Mouse (Mus musculus): Measurements from ENCODE around the gene Olfr270.

Olfr270 gene

DNA sequence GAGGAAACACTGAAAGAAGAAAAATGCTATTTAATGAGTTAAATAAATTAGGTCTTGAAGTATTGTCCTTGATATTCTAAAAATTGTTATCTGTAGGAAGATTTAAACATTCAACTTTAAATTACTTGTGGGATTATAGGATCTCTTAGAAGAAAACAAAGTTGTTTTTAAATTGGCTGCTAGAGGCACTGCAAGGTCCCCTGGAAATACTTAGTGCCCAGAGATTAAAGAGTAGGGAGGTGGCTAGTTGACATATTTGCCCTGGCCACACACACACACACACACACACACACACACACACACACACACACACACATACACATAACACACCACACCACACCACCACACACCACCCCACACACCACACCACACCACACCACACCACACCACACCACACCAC is at the start of gene Olfr270:
TSS of gene Olfr270 (plus strand) at position 301 of the 400 bp plus-strand sequence.
- no peak for DNase-seq (ENCODE audit: low spot score in 2 of 2)

DNA sequence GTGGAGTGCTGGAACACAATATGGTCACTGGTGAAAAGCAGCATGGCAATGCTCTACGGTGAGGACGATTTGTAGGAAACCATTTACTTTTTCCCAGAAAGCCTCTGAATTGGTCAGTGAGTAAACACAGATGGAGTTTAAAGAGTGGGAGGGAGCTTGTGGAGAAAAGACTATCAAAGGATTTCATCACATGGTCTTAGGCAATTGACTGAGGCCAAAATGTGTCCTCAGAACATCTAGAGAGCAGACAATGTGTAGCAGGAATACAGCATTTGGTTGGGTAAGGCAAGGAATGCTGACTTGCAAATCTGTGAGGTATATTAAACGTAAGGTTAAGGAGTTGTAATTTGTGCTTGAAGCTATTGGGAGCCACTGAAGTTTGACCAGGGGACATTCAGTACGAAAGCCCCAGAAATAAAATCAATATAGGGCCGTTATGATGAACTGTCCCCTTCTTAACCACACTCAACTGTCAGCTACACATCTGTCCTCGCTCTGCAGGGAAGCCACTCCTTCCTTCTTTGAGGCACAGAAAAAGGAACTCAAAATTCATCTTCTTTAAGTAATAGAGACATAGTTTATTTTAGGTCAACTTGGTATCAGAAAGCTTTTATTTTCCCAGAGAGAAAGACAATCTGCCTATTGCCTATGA is 47.6 kb upstream of the Olfr270 start:
- no peak for DNase-seq (ENCODE audit: low spot score in 2 of 2)

GRCm38 (mm10) chr4:52917311-52917688 is 47.0 kb upstream of the Olfr270 start:
- DNase-seq (ENCODE audit: low spot score in 2 of 2), result no peak

DNA sequence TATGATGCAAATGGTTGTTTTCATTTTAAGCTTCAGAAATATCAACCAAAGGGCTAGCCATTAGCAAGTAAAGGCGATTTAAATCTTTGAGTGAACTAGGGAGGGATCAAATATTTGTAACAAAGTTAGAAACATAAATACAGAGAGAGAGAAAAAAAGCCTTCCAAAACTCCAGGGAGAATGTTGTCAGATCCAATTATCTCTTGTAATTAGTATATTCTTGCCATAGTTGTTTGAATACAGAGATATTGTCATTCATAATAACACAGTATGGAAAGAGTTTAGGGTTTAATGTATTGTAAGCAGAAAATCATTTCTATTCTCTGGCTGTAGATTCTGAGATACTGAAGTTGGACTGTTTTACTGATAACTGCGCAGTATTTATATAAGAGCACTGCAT is 45.3 kb upstream of the Olfr270 start, which contains the start of gene Olfr272:
TSS of gene Olfr272 (minus strand) at position 101 of the 400 bp plus-strand sequence.
- no peak for DNase-seq (ENCODE audit: low spot score in 2 of 2)

DNA sequence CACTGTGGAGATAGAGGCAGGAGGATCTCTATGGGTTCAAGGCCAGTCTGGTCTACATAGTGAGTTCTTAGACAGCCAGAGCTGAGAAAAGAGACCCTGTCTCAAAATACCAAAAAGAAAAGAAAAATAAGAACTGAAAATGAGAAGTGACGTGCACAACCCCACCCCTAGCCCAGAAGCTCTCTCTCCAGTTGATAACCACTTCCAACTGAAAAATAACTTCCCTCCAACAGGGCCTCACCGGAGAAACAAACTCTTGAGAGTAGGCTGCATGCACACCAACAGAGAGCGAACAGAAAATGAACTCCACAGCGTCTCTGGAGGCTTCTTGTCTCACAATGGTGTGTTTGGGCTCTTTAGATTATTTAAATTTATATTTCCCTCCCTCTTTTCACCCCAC is 33.9 kb upstream of the Olfr270 start:
- DNase-seq (ENCODE audit: low spot score in 2 of 2), result no peak

DNA sequence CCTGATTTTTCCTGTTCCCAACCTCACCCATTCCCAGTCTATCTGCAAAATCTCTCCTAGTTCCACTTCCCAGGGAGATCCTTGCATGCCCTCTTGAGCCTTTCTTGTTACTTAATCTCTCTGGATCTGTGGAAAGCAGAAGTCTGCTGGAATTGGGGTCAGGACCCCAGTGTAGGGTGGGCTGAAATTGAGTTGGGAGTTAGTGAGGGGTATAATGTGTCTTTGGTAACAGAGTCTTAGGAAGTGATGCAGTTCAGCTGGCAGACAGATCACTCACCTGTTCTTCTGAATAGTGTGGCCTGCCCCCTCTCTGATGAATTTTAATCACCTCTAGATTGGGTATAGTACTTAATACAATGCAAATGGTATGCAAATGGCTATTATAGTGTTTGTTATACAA is 17.7 kb upstream of the Olfr270 start:
- DNase-seq (ENCODE audit: low spot score in 2 of 2), result no peak

DNA sequence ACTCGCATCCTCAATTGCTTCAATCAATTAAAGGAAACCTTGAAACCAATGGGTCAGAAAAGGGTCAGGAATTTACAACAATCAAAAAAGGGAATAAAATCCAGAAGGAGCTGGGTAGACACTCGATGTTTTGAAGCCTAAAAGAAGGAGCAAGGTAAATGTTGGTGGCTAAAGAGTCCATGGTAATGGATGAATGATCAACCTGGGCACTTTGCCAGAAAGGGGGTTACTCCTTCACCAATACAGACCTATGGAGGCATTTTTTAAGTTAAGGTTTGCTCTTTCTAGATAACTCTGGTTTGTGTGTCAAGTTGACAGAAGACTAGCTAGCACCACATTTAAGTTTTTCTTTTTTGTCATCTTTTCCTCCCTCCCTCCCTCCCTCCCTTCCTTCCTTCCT is 15.3 kb upstream of the Olfr270 start:
- no peak for DNase-seq (ENCODE audit: low spot score in 2 of 2)

GRCm38 (mm10) chr4:52958693-52959092 is 5.7 kb upstream of the Olfr270 start:
- peak in 1 of 2 experiments; percentile 51 for DNase-seq (ENCODE audit: low spot score in 2 of 2)

- DNase-seq (ENCODE audit: low spot score in 2 of 2), result no peak
Measured at GRCm38 (mm10) chr4:52985216-52985615, 20.9 kb downstream of the Olfr270 start.

DNA sequence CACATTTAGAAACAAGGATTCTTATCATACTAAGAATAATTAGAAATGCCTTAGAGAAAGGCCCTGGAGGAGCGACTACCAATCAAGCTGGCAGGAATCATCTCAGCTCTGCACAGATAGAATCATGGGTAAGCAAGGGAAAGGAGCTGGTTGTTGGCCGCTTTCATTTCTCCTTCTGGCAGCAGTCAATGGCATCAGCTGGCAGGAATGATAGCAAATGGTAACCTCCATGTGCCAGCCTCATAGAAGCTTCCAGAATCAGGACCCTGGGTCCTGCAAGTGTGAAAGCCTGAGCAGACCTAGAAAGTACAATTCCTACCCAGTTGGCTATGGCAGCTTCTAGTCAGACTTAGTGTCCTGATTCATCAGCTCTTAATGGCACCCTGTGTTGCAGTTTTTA is 21.9 kb downstream of the Olfr270 start:
- peak in 1 of 2 experiments; percentile 11 for DNase-seq (ENCODE audit: low spot score in 2 of 2)

GRCm38 (mm10) chr4:52989248-52989647 is 24.9 kb downstream of the Olfr270 start, which contains the start of gene Nipsnap3a:
Gene Nipsnap3a (plus strand): TSS chr4:52989272.
- no peak for DNase-seq (ENCODE audit: low spot score in 2 of 2)

DNA sequence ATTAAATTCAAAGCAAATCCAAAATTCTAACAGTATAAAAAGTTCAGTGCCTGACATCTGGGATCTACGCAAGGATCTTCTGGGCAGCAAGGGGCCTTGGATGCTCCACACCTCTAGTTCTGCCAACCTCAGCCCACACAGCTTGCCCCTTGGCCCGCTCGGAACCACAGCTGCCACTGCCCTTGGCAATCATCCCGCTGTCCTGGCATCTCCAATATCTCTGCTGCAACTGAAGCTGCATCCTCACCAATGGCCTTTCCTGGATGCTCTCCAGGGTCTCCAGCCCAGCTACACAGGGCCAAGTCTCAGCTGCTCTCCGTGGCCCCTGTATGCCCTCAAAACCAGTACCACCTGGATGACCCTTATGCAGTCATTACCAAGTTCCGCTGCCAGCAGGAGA is 35.1 kb downstream of the Olfr270 start:
- DNase-seq (ENCODE audit: low spot score in 2 of 2), result peak; percentile 32 to 79

DNA sequence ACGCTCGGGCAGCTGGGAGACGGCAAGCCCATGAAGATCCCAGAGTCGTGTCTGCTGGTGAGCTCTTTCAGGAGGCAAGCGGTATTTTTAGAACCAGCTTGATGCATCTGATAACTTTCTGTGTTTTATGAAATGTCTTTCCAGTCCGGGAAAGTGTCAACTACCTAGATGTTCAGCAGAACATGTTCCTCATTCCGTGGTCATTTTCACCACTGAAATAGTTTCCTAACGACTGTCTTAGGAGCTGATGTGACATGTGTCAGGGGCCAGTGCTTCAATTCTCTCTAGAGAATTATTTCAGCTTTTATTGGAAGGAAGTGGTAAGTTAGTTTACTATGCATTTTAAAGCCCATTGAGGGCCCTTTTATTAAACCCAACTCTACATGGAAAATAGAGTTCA is 35.8 kb downstream of the Olfr270 start:
- DNase-seq (ENCODE audit: low spot score in 2 of 2), result no peak

DNA sequence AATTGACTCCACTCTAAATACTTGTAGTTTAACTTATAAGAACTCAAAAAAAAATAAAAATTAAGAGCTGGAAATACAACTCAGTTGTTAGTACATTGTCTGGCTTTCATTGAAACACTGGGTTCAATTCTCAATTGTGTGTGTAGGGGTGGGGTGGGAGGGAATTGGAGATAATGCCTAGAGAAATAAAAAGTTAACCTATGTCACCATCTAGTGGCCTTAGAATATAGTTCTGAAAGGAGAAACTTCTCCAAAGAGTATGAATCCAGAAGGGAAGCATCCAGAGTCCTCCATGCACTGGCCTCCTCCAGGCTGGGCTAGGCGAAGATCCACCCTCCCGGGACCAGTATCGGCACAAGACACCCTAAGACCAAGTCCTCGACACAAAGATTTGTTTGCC is 44.8 kb downstream of the Olfr270 start:
- DNase-seq (ENCODE audit: low spot score in 2 of 2), result no peak

GRCm38 (mm10) chr4:53009871-53010270 is 45.5 kb downstream of the Olfr270 start:
- DNase-seq (ENCODE audit: low spot score in 2 of 2), result no peak

DNA sequence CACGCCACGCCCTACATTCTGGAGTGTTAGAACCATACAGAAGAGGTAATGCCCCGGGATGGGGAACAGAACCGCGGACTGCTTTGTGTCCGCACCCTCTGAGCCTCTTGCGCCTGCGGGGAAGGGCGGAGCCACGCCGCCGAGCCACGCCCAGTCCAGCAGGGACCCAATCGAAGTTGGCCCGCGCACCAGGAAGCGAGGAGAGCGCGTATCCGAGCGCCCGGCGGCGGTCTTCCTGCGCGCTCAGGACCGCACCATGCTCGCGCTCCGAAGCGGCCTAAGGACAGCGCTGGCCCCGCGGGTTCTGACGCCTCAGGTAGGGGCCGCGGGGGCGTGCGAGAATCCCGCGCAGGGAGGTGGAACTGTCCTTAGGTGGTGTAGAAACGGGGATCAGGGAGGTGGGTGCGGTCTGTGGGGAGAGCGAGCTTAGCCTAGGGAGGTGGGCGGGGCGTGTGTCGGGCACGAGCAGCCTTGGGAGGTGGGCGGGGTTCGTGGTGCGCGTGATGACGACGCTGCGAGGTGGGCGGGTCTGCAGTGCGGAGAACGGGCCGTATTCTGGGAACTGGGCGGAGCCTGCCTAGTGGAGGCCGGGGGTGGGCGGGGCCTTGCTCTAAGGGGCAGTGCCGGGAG is 47.5 kb downstream of the Olfr270 start, which contains the start of gene Nipsnap3b:
TSS of gene Nipsnap3b (plus strand) at position 149 of the 630 bp plus-strand sequence.
- peak; percentile 94 to 96 for DNase-seq (ENCODE audit: low spot score in 2 of 2)

DNA sequence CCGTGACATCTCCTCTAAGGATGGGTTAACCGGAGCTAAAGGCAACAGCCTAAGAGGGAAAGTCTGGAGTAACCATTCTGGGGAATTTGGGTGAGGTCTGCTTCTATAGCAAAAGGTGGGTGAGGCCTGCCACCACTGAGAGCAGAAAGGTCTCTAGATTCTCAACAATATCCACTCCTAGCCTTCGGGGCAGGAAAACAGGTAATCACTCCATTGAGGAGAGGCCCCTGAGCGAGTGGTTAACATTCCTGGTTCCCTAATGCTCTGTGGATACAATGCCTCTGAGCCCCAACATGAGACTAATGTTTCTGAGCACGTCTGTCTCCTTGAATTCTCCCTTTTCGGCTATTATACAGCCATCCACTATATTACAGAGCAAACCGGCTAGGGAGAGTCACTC is 50.1 kb downstream of the Olfr270 start:
- no peak for DNase-seq (ENCODE audit: low spot score in 2 of 2)

- no peak for DNase-seq (ENCODE audit: low spot score in 2 of 2)
Measured at GRCm38 (mm10) chr4:53015024-53015423, 50.7 kb downstream of the Olfr270 start.

DNA sequence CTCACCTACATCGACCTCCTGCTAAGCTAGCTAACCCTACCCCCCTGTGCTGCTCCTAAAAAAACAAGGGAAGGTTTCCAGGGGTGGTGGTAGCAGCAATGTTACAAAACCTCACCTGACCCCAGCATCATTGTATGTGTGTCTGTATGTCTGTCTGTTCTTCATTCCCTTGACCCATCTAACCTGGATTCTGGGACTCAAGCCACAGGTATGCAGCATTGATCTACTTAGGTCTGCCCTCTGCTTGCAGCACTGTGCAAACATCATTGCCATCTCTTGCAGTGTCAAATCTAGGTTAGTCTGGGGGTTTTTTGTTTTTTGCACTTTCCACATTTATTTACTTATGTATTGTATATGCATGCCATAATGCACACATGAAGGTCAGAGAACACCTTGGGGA is 54.0 kb downstream of the Olfr270 start:
- DNase-seq (ENCODE audit: low spot score in 2 of 2), result no peak
